Mouse (Mus musculus) midbrain, embryonic 14.5 days (tissue): Measurements from ENCODE around the gene Nmrk2. TPM values are rescaled to one million over a fixed set of nuclear protein-coding genes. Genes with fewer than 3 reads are reported as not detected.
A peak's percentile ranks its signal among the peaks of the same experiment; 100 is the strongest.

Source experiments
- ATAC-seq: fragments of 200-750 bp; cut with Nextera tagmentation; 2 replicates; pipeline ENCODE4 v1.8.0; 2017; ENCODE audit warnings: moderate number of reproducible peaks, moderate library complexity; ENCODE audit not compliant: low FRiP score, low TSS enrichment
- DNase-seq: peaks from one replicate; pipeline ENCODE4 v3.0.0-alpha.2; 2015
- H3K27ac ChIP-seq: fragments of 300-500 bp; sonication (generic); replicated peaks from 2 replicates; pipeline ENCODE4 v1.5.1; 2014; ENCODE audit warnings: mild to moderate bottlenecking, low read depth, low read length, moderate library complexity
- H3K27me3 ChIP-seq: fragments of 300-500 bp; sonication (generic); 2 replicates; pipeline ENCODE4 v1.6.1; 2014; ENCODE audit warnings: low read length, control low read depth, mixed read lengths; ENCODE audit not compliant: control insufficient read depth, insufficient read depth
- H3K36me3 ChIP-seq: fragments of 300-500 bp; sonication (generic); 2 replicates; pipeline ENCODE4 v1.6.1; 2014; ENCODE audit warnings: low read length, control low read depth; ENCODE audit not compliant: control insufficient read depth, insufficient read depth
- H3K4me1 ChIP-seq: fragments of 300-500 bp; sonication (generic); 2 replicates; pipeline ENCODE4 v1.6.1; 2014; ENCODE audit warnings: mild to moderate bottlenecking, antibody characterized with exemption, low read length, control low read depth; ENCODE audit not compliant: control insufficient read depth, insufficient read depth
- H3K4me2 ChIP-seq: fragments of 300-500 bp; sonication (generic); 2 replicates; pipeline ENCODE4 v1.6.1; 2014; ENCODE audit warnings: mild to moderate bottlenecking, low read length, moderate library complexity
- H3K4me3 ChIP-seq: fragments of 300-500 bp; sonication (generic); replicated peaks from 2 replicates; pipeline ENCODE4 v1.5.1; 2014; ENCODE audit warnings: low read depth, low read length
- H3K9ac ChIP-seq: fragments of 300-500 bp; sonication (generic); replicated peaks from 2 replicates; pipeline ENCODE4 v1.6.1; 2014; ENCODE audit warnings: mild to moderate bottlenecking, low read length, moderate library complexity
- H3K9me3 ChIP-seq: fragments of 300-500 bp; sonication (generic); 2 replicates; pipeline ENCODE4 v1.6.1; 2016; ENCODE audit warnings: low read length, control low read depth, mixed read lengths; ENCODE audit not compliant: control insufficient read depth
- WGBS: fragments of 180-500 bp; shearing (Covaris S2); extraction: QIAGEN DNeasy Blood & Tissue Kit; methylation state at CpG from one replicate; pipeline ENCODE4 v1.1.7; 2014; 5-methylcytosine and 5-hydroxymethylcytosine counted together
- polyA plus RNA-seq: library from polyadenylated mRNA; unstranded; fragments of >200 nt; fragmentation: Nextera tagmentation; extraction: Ambion mirVana; gene quantifications from 2 replicates; pipeline ENCODE4 v1.2.1, GENCODE M21; 2014

Nmrk2 gene
- polyA plus RNA-seq, 1 experiment from 2014 or later, result not detected

GRCm38 (mm10) chr10:81168087-81168431 is 33.8 kb downstream of the Nmrk2 start:
- Histone ChIP-seq H3K9me3 (no peaks in the 10 kb centered on the region), H3K27me3 (no peaks in the 10 kb centered on the region), H3K27ac (peak overlapping the region; percentile 70), H3K4me1 (peaks cover 17% of the 10 kb centered on the region), H3K36me3 (peaks cover 11% of the 10 kb centered on the region), H3K9ac (no peak overlapping the region; the same call in 1 of the 2 replicates), H3K4me3 (peak overlapping the region; percentile 86), H3K4me2 (peak overlapping the region; percentile 70)
- no peak for DNase-seq
- 6% methylated on average over 5 of the region's 5 CpGs for WGBS
- peak; percentile 67 for ATAC-seq

GRCm38 (mm10) chr10:81167200-81168086 is 34.4 kb downstream of the Nmrk2 start, which contains the start of gene Pias4:
Gene Pias4 (minus strand): TSS chr10:81167923.
- no peaks in the 10 kb centered on the region for H3K9me3 ChIP-seq
- peak within 1 kb of the TSS; percentile 86 for H3K4me3 ChIP-seq
- peak within 1 kb of the TSS; percentile 91 for H3K4me2 ChIP-seq
- H3K9ac ChIP-seq, result peak within 1 kb of the TSS; percentile 85
- DNase-seq (peak; percentile 100), ATAC-seq (peak; percentile 94)
- peaks cover 15% of the 10 kb centered on the region for H3K36me3 ChIP-seq
- H3K27ac ChIP-seq, result peak within 1 kb of the TSS; percentile 70
- H3K27me3 ChIP-seq, result no peaks in the 10 kb centered on the region
- WGBS, result under 1% methylated on average over 63 of the region's 64 CpGs
- peaks cover 17% of the 10 kb centered on the region for H3K4me1 ChIP-seq

GRCm38 (mm10) chr10:81165118-81165517 is 36.7 kb downstream of the Nmrk2 start:
- no peak for ATAC-seq
- H3K9me3 ChIP-seq, result no peaks in the 10 kb centered on the region
- WGBS, result 90% methylated on average over 8 of the region's 8 CpGs
- H3K4me2 ChIP-seq, result no peak overlapping the region
- H3K9ac ChIP-seq, result no peak overlapping the region; the same call in 1 of the 2 replicates
- peaks cover 36% of the 10 kb centered on the region for H3K36me3 ChIP-seq
- no peak for DNase-seq
- H3K27me3 ChIP-seq, result no peaks in the 10 kb centered on the region
- no peak overlapping the region for H3K27ac ChIP-seq
- H3K4me1 ChIP-seq, result peaks cover 17% of the 10 kb centered on the region
- no peak overlapping the region for H3K4me3 ChIP-seq

- ATAC-seq (no peak), DNase-seq (no peak)
- Histone ChIP-seq H3K9me3 (no peaks in the 10 kb centered on the region), H3K9ac (no peak overlapping the region), H3K4me2 (no peak overlapping the region), H3K27ac (no peak overlapping the region), H3K27me3 (no peaks in the 10 kb centered on the region), H3K4me1 (peaks cover 8% of the 10 kb centered on the region), H3K36me3 (peaks cover 56% of the 10 kb centered on the region), H3K4me3 (no peak overlapping the region)
- 79% methylated on average over 2 of the region's 2 CpGs for WGBS
Measured at GRCm38 (mm10) chr10:81162318-81162652, 39.6 kb downstream of the Nmrk2 start.

GRCm38 (mm10) chr10:81161602-81162317 is 40.1 kb downstream of the Nmrk2 start:
- Histone ChIP-seq H3K36me3 (peaks cover 62% of the 10 kb centered on the region), H3K4me1 (peaks cover 5% of the 10 kb centered on the region), H3K27ac (no peak overlapping the region), H3K9me3 (no peaks in the 10 kb centered on the region), H3K27me3 (no peaks in the 10 kb centered on the region), H3K4me2 (no peak overlapping the region), H3K9ac (no peak overlapping the region), H3K4me3 (no peak overlapping the region)
- ATAC-seq (no peak), DNase-seq (no peak)
- WGBS, result 96% methylated on average over 7 of the region's 8 CpGs

- H3K9ac ChIP-seq, result no peak overlapping the region
- 84% methylated on average over 6 of the region's 6 CpGs for WGBS
- H3K4me1 ChIP-seq, result no peaks in the 10 kb centered on the region
- no peaks in the 10 kb centered on the region for H3K27me3 ChIP-seq
- no peak overlapping the region for H3K4me2 ChIP-seq
- peaks cover 81% of the 10 kb centered on the region for H3K36me3 ChIP-seq
- H3K4me3 ChIP-seq, result no peak overlapping the region
- no peak for ATAC-seq
- no peak overlapping the region for H3K27ac ChIP-seq
- H3K9me3 ChIP-seq, result no peaks in the 10 kb centered on the region
- no peak for DNase-seq
Measured at GRCm38 (mm10) chr10:81154736-81155135, 47.1 kb downstream of the Nmrk2 start.

GRCm38 (mm10) chr10:81154313-81154712 is 47.5 kb downstream of the Nmrk2 start:
- Histone ChIP-seq H3K4me1 (no peaks in the 10 kb centered on the region), H3K27ac (no peak overlapping the region), H3K36me3 (peaks cover 83% of the 10 kb centered on the region), H3K4me2 (no peak overlapping the region), H3K9ac (no peak overlapping the region), H3K4me3 (no peak overlapping the region), H3K27me3 (no peaks in the 10 kb centered on the region), H3K9me3 (no peaks in the 10 kb centered on the region)
- no peak for ATAC-seq
- no peak for DNase-seq
- WGBS, result 93% methylated on average over 12 of the region's 12 CpGs

GRCm38 (mm10) chr10:81152609-81153008 is 49.2 kb downstream of the Nmrk2 start:
- H3K9me3 ChIP-seq, result no peaks in the 10 kb centered on the region
- no peak for ATAC-seq
- H3K4me2 ChIP-seq, result no peak overlapping the region
- no peak overlapping the region for H3K4me3 ChIP-seq
- H3K27ac ChIP-seq, result 0 out of 2 replicates have a peak overlapping the region, but pooled peaks have one; percentile 9
- DNase-seq, result no peak
- no peaks in the 10 kb centered on the region for H3K4me1 ChIP-seq
- no peaks in the 10 kb centered on the region for H3K27me3 ChIP-seq
- 87% methylated on average over 12 of the region's 12 CpGs for WGBS
- H3K9ac ChIP-seq, result no peak overlapping the region
- H3K36me3 ChIP-seq, result peaks cover 83% of the 10 kb centered on the region
